Mouse (Mus musculus) granulocyte monocyte progenitor cell, adult 5-6 weeks (primary cell): ENCODE data around the gene Gabpa. TPM values are rescaled to one million over a fixed set of nuclear protein-coding genes. Genes with fewer than 3 reads are reported as not detected.

Experiments
- ATAC-seq: replicated peaks from 2 replicates; pipeline ENCODE4 v1.8.0; 2016; ENCODE audit warnings: mild to moderate bottlenecking, moderate TSS enrichment, inconsistent platforms; ENCODE audit not compliant: poor library complexity, severe bottlenecking
- total RNA-seq, 2 experiments: library from RNA; stranded (forward) in 1 of 2; stranded (reverse) in 1 of 2; fragments of 200-712, 200-1000 nt in 1 of 2; fragments of >200 nt in 1 of 2; fragmentation: Nextera tagmentation in 1 of 2; gene quantifications; 2 replicates each; pipeline ENCODE4 v1.2.3; 2014 to 2017

Gabpa gene
- total RNA-seq (2014; fragmentation: Nextera tagmentation) (45.8 and 70.9 TPM in 2 replicates), total RNA-seq (2017) (67.8 and 69.3 TPM in 2 replicates)

GRCm38 (mm10) chr16:84834745-84835440, at the start of gene Gabpa:
TSS of gene Gabpa (plus strand) at chr16:84834925.
- ATAC-seq, result peak; percentile 89

DNA sequence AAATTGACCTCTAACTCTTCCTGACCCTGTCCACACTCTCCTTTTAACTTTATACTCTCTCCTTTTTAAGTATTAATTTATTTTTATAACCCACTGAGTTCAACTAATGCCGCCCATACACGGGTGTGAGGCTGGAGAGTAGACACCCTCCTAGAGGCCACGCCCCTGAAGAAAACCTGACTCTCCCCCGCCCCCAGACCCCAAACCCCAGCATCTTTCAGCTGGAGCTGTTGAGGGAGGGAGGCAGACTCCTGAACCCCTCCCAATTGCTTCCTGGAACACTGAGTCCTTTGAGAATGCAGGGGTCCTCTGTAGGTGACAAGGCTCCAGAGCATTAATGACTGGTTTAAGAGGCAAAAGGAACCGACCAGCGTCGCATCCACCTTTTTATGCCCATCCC, 49.8 kb upstream of the Gabpa start:
- ATAC-seq, result no peak

DNA sequence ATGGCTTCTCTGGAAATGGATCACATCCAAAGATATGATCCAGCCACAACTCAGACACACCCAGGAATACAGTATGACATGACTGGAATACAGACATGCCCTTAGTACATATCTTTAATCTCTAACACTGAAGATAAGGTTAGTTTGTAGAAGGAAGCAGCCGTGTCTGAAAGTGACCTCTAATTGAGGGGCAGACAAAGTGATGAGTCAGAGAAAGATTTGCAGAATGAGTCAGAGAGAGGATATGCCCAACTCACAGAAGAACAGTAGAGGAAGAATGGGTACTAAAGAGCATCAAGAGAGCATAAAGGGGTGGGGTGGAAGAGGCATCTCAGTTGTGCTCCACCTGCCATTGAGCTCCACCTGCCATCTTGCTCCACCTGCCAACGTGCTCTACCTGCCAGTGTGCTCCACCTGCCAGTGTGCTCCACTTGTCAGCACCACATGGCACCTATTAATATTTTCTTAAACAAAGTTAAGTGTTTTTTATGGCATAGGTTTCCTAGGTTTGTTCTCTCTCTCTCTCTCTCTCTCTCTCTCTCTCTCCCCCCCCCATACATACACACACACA, 44.0 kb upstream of the Gabpa start:
- no peak for ATAC-seq

DNA sequence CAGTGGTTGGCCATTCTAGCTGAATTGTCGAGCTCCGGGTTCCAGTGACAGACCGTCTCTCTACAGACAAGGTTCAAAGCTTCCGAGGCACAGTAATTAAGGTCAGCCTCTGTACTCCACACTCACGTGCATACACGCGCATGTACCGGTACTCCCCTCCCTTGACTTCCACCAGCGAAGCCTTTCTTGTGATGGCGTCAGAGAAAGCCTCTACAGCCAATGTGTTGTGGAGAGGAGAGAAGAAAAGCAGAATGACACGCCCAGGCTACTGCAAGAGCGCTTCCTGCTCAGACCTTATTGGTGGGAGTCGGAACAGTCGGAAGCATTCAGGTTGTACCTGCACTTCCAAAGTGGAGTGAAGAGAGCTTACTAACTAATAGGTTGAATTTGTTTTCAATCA, 41.3 kb upstream of the Gabpa start:
- ATAC-seq, result no peak

DNA sequence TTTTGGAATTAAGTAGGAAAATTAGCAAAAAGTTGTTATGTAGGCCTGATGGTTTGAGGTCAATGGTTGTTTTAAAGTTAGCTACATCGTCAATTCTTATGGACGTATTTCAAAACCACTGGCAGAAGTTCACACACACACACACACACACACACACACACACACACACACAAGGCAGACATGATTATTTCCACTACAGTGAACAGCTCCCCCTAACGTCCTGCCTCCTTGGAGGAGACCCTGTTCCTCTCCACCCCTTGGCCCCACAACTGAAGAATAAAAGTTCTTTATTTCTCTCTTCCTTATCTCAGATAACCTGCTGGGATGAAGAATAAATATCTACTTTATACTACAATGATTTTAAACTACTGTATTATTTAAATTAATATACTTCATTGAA, 39.4 kb upstream of the Gabpa start:
- ATAC-seq, result no peak

- no peak for ATAC-seq
These were observed 38.0 kb upstream of the Gabpa start for GRCm38 (mm10) chr16:84796678-84797077.

GRCm38 (mm10) chr16:84800038-84800437, 34.7 kb upstream of the Gabpa start:
- ATAC-seq, result no peak

- ATAC-seq, result peak; percentile 85
These were observed 32.5 kb upstream of the Gabpa start for GRCm38 (mm10) chr16:84802217-84802616.

GRCm38 (mm10) chr16:84804866-84805265, 29.9 kb upstream of the Gabpa start:
- no peak for ATAC-seq

GRCm38 (mm10) chr16:84806175-84806574, 28.6 kb upstream of the Gabpa start:
- no peak for ATAC-seq

GRCm38 (mm10) chr16:84807874-84808273, 26.9 kb upstream of the Gabpa start:
- no peak for ATAC-seq

DNA sequence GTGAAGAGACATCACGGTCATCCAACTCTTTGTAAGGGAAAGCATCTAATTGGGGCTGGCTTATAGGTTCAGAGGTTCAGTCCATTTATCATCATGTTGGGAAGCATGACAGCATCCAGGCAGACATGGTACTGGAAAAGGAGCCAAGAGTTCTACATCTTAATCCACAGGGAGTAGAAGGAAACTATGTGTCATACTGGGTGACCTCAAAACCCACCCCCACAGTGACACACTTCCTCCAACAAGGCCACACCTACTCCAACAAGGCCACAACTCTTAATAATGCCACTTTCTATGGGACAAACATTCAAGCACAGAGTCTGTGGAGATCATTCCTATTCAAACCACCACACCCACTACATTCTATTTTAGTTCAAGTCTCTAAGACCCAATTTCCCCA, 24.5 kb upstream of the Gabpa start:
- ATAC-seq, result no peak

- peak; percentile 19 for ATAC-seq
These were observed 20.9 kb upstream of the Gabpa start for GRCm38 (mm10) chr16:84813852-84814251.

DNA sequence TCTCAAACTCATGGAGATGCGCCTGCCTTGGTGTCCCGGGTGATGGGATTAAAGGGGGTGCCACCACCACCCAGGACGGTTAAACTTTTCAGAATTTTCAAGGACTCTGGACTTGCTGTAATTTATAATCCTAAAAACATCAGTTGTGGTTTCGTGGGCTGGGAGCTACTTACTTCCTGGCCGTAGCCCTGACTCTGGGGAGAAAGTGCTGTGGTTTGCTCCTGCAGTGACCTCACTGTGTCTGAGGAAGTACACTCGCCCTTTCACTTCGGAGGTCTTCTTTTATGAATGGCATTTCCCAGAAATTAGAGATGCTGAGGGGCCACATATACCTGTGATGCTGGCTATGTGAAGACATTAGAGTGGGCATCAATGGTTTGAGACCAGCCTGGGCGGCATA, 20.2 kb upstream of the Gabpa start:
- peak; percentile 88 for ATAC-seq

DNA sequence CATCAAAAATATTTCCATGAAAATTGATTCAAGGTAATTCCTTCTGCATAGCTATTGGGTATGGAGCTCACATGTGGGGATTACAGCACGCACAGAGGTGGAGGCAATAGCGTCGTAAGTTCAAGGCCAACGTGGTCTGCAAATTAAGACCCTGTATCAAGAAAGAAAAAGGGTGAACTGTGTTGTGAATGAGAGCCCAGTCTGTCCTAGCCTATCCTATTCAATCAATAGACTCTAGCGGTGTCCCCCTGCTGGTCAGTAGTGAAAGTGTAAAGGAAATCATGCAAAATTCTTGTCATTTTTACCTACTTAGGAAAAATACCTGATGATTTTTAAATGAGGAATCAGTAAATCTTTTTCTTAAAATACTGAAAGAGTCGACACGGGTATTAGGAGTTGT, 17.3 kb upstream of the Gabpa start:
- ATAC-seq, result peak; percentile 48

DNA sequence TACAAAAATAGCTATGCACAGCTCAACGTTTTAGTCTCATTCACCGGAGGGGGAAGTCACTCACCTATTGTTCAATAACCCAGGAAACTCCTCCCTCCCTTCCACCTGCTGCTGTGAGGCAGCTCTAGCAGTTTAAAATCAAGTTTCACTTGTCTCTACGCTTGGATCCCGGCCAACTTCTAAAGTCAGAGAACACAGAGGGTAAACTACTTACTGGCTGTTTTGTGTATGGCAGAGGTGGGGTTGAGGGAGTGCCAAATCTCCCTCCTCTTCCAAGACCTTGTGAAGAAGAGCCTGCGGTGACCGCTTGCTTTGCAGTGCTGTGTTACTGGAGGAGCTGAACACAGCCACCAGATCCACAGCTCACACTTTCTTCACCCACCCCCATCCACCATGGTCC, 9.7 kb upstream of the Gabpa start:
- ATAC-seq, result no peak

GRCm38 (mm10) chr16:84831696-84832095, 3.0 kb upstream of the Gabpa start:
- no peak for ATAC-seq

GRCm38 (mm10) chr16:84832736-84833135, 2.0 kb upstream of the Gabpa start:
- ATAC-seq, result no peak

DNA sequence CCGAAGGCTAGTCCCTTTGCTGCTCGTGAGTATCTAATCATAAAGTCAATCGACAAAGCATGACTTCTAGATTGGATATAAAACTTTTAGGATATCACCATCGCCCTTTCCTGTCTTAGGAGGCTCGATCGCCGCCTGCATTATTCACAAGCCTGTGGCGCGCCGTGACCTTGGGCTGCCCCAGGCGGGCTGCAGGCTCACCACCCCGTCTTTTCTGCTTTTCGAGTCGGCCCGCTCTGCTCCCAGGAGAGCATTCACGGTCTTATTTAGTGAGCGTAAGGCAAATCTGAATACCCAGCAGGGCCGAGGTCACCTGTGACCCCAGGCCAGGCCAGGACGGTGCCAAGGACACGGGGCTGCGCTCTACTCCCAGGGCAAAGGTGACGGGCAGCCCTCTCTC, 381 bp upstream of the Gabpa start:
- no peak for ATAC-seq

DNA sequence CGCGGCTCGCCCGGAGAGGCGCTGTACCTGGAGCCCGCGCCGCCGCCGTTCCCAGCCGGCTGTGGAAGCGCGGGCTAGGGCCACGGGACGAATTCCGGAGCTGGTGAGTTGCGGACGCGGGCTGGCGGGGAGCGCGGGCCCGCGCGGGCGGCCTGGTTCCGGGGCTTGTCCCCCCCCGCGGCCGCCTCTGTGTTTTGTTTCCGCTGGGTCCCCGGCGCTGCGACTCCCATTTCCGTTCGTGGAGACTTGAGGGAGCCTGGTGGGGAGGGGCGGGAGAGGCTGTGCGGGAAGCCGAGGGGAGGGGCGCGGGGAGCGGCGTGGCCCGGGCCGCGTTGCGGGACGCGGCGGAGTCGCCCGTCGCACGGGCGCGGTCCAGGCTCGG, 707 bp downstream of the Gabpa start, which contains the start of gene Atp5j:
Gene Atp5j (minus strand): TSS at position 185 of the 382 bp plus-strand sequence.
- ATAC-seq, result peak; percentile 39

GRCm38 (mm10) chr16:84835823-84836743, 1.4 kb downstream of the Gabpa start:
- ATAC-seq, result peak; percentile 16
